Mouse (Mus musculus): ENCODE data around the gene S100a14. TPM values are rescaled to one million over a fixed set of nuclear protein-coding genes. Genes with fewer than 3 reads are reported as not detected.

Gene S100a14
- total RNA-seq, 2 experiments from 2014 or later = not detected

- no peak for ATAC-seq (ENCODE audit: poor library complexity, severe bottlenecking)
These were observed 10.9 kb upstream of the S100a14 start for GRCm38 (mm10) chr3:90515789-90516188.

GRCm38 (mm10) chr3:90517711-90518110, 8.9 kb upstream of the S100a14 start:
- no peak for ATAC-seq (ENCODE audit: poor library complexity, severe bottlenecking)

- peak; percentile 97 for ATAC-seq (ENCODE audit: poor library complexity, severe bottlenecking)
These were observed 1.2 kb upstream of the S100a14 start for GRCm38 (mm10) chr3:90525421-90525820.

DNA sequence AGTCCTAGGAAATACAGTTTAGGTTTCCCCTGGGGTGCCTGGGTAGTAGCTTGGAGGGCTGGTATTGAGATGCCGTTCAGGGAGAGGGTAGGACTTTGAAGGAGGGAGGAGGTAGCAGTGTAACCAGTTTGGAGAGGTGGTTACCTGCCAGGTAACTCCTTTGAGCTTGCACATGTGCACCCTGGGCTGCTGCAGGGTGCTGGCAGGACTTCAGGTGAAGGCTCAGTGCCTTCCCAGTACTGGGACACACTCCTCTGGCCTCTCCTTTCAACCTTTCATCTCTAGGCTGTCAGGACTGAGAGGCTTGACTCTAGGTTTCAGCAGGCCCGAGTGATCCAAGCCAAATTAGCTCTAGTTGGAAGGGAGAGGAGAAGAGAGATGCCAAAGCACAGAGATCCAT, 580 bp upstream of the S100a14 start:
- ATAC-seq (ENCODE audit: poor library complexity, severe bottlenecking) = no peak

DNA sequence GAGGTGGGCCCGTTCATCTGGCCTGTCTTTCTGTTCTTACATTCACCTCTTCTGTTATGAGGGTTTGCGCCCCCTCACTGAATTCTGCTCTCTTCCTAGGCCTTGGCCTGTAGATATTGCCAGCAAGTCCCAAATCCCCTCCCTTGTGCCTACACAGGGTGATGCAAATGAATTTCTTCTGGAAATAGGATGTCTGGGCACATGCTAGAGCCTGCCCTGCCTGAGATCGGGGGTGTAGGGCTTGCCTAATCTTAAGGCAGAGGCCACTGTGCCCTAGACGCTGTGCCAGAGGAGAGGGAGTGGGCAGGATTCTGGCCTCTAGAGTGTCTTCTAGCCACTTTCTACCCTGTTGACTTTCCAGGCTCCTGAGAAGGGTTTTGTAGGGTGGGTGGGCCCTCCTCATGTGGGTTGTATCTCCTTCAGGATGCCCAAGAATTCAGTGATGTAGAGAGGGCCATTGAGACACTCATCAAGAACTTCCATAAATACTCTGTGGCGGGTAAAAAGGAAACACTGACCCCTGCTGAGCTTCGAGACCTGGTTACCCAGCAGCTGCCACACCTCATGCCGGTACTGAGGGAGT, 726 bp downstream of the S100a14 start:
- ATAC-seq (ENCODE audit: poor library complexity, severe bottlenecking) = no peak

DNA sequence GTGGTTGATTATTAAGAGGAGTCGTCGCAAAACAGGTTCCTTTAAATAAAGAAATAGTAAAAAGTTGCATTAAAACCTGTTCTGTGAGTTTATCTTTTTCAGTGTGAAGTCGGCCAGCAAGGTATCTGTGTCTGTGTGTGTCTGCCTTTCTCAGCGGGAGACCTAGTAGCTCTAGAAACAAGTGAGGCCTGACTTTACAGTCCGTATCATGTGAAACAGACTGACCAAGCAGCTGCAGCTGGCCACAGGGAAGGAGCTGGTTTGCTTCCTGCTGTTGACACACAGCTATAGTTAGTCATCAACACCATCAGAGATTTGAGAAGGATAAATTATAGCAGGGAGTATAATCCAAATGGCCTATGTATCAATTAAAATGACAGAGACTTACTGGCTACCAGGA, 5.1 kb downstream of the S100a14 start:
- ATAC-seq (ENCODE audit: poor library complexity, severe bottlenecking) = no peak

GRCm38 (mm10) chr3:90535446-90535845, 8.8 kb downstream of the S100a14 start:
- ATAC-seq (ENCODE audit: poor library complexity, severe bottlenecking) = no peak

DNA sequence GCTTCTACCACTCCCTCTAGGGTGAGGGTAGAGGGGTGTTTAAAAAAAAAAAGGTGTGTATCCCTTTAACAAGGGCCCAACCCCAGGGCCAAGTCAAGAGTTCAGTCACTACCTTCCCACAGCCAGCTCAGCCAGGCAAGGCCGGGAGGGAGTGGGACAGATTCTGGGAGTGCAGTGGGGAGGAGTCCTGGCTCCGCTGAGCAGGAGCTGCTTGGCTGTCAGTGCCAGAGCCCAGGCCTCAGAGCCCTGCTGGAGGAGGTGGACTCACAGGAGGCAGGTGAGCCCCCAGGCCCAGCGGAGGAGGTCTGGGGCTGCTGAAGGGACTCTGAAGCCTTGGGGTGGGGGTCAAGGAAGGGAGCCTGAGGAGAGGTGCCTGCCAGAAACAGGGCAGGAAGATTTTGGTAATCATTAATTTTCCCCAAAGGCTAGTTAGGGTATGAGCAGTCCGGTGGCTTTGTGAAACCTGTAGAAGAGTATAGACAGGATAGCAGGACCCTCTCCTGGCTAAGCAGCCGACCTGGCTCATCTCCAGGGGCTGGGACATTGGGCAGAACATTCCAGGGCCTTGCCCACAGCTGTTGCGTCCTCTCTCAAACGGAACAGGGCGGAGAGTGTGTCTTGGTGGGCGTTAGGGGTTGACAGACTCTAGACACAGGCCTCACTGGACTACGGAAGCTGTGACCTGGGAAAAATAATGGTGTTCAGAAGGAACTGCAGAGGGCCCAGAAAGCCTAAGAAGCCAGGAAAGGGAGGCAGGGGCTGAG, 10.7 kb downstream of the S100a14 start, which contains the start of gene S100a16:
Gene S100a16 (plus strand): TSS at position 114 of the 764 bp plus-strand sequence.
- no peak for ATAC-seq (ENCODE audit: poor library complexity, severe bottlenecking)

GRCm38 (mm10) chr3:90537905-90538296, 11.2 kb downstream of the S100a14 start:
- ATAC-seq (ENCODE audit: poor library complexity, severe bottlenecking) = no peak

DNA sequence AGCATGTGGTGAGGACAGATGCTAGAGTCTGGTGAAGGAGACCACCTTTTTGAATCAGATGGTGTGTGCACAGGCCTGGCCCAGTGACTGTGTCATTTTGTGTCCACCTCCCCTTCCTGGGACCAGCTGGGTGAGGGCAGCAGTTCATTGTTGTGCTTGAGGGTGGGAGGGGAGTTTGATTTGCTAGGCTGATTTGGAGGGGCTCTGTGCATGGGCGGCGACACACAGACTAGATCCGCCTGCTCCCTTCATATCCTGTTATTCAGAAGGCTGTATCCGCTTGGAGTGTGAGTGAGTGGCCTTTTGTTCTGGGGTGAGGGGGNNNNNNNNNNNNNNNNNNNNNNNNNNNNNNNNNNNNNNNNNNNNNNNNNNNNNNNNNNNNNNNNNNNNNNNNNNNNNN, 14.2 kb downstream of the S100a14 start:
- no peak for ATAC-seq (ENCODE audit: poor library complexity, severe bottlenecking)

DNA sequence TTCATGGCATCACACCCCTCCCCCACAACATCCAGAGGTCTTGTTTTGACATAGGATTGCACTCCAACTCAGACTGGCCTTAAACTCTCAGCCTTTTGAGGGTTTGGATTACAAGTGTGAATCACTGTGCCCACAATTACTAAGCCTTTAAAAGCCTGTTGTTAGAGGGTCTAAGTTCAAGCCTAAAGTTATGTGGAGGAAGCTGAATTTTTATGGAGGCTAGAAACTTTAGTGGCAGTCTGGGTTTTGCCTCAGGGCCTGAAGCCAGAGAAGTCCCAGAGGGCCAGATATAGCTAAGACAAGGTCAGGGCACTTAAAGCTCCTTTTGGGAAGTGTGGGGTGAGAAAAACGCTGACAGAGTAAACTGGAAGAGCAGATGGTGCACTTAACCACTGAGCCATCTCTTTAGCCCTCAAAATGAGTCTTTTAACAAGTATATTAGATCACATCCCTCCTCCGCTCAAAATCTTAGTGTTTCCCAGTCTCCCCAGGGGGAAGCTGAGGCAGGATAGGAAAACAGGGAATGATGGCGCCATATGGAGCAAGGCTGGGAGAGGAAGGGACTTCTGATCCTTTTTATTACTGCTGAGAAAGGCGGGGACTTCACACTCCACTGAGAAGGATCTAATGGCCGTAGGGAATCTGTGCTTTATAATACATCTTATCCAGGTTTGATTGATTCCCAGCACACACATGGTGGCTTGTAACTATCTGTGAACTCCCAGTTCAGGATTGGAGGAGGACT, 23.2 kb downstream of the S100a14 start:
- no peak for ATAC-seq (ENCODE audit: poor library complexity, severe bottlenecking)

- ATAC-seq (ENCODE audit: poor library complexity, severe bottlenecking) = no peak
These were observed 23.8 kb downstream of the S100a14 start for GRCm38 (mm10) chr3:90550421-90550790.

DNA sequence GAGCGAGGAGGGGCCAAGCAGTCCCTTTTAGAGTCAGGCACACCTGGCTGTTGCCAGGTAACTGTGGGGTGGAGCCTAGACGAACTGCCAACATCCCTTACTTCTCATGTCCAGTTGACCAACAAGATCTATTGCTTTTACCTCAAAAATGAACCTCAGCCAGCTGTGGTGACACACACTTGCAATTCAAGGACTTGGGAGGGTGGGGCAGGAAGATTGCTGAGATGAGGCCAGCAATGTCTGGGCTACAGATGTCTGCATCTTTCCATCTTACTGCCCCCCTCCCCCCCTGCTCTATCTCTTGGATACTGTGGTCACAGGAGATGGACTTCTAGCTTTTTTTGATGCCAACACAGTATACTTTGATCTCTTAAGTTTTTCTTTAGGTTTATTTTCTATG, 25.6 kb downstream of the S100a14 start:
- ATAC-seq (ENCODE audit: poor library complexity, severe bottlenecking) = no peak

GRCm38 (mm10) chr3:90555954-90556353, 29.3 kb downstream of the S100a14 start:
- no peak for ATAC-seq (ENCODE audit: poor library complexity, severe bottlenecking)

- ATAC-seq (ENCODE audit: poor library complexity, severe bottlenecking) = no peak
These were observed 33.5 kb downstream of the S100a14 start, which contains the start of gene S100a3 for GRCm38 (mm10) chr3:90560008-90560628. Gene S100a3, plus strand, starts transcription at chr3:90560578.

GRCm38 (mm10) chr3:90574691-90575090, 48.0 kb downstream of the S100a14 start:
- ATAC-seq (ENCODE audit: poor library complexity, severe bottlenecking) = no peak

DNA sequence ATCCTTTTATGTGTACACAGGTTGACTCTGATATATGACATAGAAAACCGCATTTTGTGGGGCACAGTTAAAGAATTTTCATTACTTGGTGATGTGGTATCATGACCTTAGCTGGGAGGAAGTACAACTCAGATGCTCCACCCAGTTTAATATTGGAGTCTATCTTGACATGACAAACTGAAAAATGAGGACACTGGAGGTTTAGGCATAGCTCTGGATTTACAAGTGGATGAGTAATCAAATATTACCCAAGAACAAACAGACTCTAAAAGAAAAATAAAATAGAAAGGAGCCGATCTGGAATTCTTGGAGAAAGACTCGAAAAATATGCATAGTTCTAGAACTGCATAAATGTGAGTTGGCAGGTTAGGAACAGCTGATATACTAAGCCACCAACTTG, 48.7 kb downstream of the S100a14 start:
- no peak for ATAC-seq (ENCODE audit: poor library complexity, severe bottlenecking)

DNA sequence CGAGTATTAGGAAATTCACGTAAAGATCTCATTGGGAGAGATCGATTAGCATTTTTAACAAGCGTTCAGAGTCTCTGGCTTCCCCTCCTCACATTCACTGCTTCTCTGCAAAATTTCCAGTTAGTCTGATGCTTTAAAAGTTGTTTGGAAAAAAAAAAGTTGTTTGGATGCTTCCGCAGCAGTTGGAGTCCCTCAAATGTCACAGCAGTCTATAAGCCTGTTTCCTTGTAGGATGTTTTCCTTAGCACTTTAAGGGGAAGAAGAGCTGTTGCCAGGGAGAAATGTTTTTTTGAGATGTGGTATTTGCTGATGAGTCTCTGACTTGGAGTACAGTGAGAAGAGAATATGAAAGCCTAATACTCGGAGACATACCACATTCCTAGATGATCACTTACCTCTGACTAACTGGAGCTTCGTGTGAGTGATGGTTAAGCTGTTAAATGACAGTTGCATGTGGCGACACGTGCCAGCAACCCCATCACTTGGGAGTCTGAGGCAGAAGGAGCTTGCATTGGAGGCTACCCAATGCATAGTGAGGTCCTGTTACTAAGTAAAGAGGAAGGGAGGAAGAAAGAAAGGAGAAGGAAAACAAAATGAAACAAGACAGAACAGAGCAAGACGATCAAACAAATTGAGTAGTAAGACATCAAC, 49.8 kb downstream of the S100a14 start:
- ATAC-seq (ENCODE audit: poor library complexity, severe bottlenecking) = no peak
